Mouse (Mus musculus): ENCODE measurements at regions not wholly inside any gene's neighbourhood (a gene's known extent, or its start where the extent isn't known, plus 50 kb on each side); places are given as distances from the start of the nearest gene placed in this dataset.
"Not testable (repeated sequence)": the region's sequence is repeated elsewhere in the genome, so short reads cannot be mapped to it uniquely, and the experiment has no call there.

DNA sequence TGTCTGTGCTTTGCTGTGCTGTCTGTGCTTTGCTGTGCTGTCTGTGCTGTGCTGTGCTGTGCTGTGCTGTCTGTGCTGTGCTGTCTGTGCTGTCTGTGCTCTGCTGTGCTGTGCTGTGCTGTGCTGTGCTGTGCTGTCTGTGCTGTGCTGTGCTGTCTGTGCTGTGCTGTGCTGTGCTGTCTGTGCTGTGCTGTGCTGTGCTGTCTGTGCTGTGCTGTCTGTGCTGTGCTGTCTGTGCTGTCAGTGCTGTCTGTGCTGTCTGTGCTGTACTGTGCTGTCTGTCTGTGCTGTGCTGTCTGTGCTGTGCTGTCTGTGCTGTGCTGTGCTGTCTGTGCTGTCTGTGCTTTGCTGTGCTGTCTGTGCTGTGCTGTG lies 196.5 kb downstream of the Tcp10c start:
- not testable (repeated sequence) for DNase-seq (ENCODE audit: low read depth, low spot score)

DNA sequence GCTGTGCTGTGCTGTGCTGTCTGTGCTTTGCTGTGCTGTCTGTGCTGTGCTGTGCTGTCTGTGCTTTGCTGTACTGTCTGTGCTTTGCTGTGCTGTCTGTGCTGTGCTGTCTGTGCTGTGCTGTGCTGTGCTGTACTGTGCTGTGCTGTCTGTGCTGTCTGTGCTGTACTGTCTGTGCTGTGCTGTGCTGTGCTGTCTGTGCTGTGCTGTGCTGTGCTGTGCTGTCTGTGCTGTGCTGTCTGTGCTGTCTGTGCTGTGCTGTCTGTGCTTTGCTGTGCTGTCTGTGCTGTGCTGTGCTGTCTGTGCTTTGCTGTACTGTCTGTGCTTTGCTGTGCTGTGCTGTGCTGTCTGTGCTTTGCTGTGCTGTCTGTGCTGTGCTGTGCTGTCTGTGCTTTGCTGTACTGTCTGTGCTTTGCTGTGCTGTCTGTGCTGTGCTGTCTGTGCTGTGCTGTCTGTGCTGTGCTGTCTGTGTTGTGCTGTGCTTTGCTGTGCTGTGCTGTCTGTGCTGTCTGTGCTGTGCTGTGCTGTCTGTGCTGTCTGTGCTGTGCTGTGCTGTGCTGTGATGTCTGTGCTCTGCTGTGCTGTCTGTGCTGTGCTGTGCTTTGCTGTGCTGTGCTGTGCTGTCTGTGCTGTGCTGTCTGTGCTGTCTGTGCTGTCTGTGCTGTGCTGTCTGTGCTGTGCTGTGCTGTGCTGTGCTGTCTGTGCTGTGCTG lies 197.5 kb downstream of the Tcp10c start:
- peak; percentile 57 for DNase-seq (ENCODE audit: low read depth, low spot score)

DNA sequence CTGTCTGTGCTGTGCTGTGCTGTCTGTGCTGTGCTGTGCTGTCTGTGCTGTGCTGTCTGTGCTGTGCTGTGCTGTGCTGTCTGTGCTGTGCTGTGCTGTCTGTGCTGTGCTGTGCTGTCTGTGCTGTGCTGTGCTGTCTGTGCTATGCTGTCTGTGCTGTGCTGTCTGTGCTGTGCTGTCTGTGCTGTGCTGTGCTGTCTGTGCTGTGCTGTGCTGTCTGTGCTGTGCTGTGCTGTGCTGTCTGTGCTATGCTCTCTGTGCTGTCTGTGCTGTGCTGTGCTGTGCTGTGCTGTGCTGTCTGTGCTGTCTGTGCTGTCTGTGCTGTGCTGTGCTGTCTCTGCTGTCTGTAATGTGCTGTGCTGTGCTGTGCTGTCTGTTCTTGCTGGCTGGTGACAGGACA lies 198.5 kb downstream of the Tcp10c start:
- not testable (repeated sequence) for DNase-seq (ENCODE audit: low read depth, low spot score)

DNA sequence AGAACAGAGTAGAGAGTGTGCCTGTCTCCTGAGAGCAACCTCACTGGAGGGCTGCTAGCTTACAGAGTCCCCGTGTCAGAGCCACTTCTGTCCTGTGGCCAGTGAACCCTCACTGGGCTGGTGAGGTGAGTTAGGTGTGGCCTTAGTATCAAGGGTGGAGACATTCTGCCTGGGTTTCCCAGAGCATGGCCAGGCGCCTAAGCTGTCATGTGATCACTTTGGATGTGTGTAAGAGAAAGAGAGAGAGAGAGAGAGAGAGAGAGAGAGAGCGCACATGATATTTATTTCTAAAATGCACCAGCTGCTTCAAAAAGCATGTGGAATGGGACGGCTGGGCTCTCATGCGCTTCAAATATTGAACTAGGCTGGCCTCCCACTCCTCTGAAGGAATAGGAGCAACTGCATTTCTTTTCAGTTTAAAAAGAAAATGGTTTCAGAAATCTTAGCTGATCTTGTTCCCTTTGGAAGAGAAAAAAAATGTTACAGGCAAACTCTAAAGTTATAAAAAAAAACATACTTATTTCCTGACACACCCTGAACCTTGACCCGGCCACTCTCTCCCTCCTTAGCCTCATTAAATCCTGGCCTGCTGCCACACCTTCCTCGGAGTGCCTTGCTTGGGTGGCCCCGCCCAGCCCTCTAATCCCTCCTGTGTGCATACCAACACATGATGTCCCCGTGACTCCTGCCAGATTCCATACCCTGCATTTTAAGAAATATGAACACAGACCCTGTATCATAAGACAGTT lies 201.1 kb downstream of the Tcp10c start:
- DNase-seq (ENCODE audit: low read depth, low spot score) = not testable (repeated sequence)

DNA sequence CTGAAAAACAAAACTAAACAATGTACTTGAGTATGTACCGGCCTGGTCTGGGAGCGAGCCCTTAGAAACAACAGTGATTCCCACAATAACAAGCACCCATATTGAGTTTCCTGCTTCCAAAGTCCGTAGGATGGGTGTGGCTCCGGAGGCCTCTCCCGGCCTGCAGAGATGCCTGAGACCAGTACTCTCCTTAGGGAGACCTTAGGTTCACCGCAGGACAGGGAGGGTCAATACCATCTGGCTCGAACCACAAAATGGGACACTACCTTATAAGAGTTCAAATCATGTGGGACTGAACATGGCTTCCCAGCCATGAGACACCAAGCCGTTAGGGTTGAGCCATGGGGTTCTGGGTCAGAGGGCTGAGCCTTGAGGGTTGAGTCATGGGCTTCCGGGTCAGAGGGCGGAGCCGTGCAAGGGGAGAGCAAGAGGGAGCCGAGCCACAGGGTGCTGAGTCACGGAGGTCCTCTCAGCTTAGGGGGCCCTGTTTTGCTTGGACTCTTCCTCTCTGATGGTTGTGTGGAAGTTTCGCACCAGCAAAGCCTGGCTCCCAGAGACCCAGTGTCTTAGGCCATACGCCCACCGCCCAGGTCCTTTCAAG lies 201.8 kb downstream of the Tcp10c start:
- DNase-seq (ENCODE audit: low read depth, low spot score) = not testable (repeated sequence)

DNA sequence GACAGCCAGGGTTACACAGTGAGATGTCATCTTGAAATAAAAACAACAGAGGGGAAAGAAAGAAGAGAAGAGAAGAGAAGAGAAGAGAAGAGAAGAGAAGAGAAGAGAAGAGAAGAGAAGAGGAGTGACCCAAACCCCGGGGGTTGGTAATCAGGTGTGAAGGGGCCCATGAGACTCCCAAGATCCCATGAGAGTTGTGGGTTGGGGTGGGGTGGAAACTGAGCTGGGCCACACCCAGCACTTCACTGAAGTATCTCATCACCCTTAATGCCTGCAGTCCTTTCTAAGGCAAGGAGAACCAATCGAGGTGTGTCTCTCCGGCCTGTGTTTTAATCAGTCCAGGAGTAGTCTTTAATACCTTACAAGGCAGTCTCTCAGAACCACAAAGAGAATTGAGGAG lies 201.5 kb upstream of the Afdn start:
- DNase-seq (ENCODE audit: low read depth, low spot score) = no peak

DNA sequence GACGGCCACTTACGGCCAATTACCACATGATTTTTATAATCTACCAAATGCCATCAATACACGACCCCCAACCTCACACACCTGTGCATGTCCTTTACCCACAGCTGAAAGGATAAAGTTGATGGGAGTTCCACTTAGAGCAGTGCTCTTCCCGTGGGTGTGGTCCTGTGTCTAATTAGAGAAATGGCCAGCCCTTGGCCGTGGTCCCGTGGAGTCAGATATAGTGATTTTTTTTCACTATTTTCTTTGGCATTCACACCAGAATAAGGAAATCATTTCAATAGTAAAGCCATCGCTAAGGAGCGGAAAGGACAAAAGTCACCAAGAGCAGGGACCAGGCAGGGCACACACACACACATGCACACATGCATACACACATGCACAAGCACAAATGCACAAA lies 199.0 kb upstream of the Afdn start:
- DNase-seq (ENCODE audit: low read depth, low spot score) = no peak

DNA sequence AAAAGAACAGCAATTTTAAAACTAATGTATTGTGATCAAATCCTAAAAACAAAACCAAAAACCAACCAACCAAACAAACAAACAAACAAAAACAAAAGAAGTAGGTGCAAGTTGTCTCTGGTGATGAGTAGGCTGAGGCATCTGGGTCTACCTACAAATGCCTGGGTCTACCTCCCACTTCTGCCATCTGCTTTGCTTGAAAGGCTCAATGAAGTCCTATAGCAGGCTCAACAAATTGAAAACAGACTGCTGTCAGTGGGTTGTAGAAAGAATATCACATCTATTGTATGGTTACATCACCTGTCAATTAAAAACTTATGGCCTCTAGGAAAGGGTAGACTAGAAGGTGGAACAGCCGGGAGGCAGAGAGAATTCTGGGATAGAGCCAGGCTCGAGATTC lies 197.4 kb upstream of the Afdn start:
- DNase-seq (ENCODE audit: low read depth, low spot score) = no peak

DNA sequence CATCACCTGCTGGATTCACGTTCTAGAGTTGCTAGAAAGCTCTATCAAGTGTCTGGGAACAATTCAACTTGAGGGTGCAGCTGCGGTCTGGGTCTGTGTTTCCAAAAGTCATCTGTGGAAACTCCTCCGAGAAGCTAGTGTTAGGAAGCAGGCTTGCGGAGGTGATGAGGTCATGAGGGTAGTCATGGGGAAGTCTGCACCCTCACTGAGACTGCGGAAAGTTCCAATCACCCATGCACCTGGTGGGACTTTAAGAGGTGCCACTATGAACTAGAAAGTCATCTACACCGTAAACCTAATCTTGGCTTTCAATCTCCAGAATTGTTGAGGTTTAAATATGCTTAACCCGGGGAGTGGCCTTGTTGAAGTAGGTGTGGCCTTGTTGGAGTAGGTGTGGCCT lies 195.5 kb upstream of the Afdn start:
- no peak for DNase-seq (ENCODE audit: low read depth, low spot score)

DNA sequence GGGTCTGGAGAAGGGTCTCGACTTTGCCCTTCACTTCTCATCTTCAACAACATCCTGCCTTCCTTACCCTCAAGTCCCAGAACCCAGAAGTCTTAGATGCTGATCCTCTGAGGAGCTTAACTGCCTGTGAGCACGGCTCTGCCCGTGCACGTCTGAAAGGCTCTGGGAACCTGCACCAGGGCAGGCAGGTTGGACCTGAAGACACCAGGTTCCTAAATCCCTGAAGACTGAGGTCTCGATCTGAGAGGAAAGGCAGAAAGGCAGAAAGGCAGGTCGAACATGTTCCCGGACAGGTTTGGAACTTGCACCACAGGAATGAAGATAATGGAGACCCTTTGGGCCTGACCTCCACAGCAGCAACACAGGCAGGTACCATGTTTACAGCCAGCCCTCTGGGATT lies 193.7 kb upstream of the Afdn start:
- no peak for DNase-seq (ENCODE audit: low read depth, low spot score)

DNA sequence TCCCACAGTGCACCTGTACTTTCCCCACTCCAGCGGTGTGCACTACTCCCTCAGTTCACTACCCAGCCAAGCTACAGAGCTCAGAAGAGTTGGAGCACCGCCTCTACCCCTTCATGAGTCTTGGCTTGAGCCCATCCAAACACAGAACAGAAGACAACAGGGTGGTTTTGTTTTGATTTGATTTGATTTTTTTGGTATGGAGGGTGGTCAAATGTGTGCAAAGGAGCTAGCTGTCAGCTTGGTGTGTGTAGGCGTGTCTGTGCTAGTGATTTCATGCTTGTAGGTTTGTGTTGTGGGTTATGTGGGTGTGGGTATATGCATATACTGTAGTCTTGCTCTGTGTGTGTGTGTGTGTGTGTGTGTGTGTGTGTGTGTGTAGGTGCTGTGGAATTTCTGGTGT lies 193.2 kb upstream of the Afdn start:
- no peak for DNase-seq (ENCODE audit: low read depth, low spot score)

DNA sequence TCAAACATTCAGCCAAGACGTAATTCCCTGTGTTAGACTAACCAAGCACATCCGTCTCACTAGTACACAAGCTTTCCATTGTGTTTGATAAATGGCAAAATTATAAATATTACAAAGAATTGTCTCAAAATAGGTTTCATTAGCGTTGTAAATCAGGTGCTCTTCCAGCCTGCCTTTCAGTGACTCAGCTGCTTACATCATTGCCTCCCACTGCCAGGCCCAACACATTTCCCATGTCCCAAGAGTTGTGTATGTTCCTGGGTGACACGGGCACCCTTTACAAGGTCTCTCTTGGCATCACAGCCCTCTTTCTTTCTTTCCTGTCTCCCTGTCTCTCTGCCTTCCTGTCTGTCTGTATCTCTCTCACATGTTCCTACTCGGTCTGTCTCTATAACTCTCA lies 189.5 kb upstream of the Afdn start:
- DNase-seq (ENCODE audit: low read depth, low spot score) = no peak

DNA sequence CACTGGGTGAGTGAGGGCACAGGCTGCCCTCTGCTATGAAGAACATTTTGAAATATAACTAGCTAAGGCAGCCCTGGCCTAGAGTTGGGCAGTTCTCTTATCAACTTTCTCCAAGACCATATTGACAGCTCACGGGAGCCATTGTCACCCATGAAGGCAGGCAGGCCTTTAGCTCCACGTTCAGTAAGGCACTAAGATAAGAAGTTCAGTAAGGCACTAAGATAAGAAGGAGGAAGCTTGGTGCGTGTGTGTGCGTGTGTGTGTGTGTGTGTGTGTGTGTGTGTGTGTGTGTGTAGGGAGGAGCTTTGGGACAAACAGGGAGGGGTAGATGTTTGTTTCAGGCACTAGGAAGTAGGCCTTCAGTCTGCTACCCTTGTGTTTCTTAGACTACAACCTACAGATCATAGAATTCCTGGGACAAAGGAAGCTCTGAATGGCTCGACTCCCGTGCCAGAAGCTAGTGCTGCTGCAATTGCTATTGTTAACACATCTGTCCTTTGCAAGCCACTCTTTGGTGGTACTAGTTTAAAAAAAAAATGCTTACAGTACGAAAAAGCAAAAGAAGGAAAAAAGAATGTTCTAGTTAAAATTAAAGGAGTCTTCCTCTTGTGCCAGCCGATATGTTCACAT lies 188.0 kb upstream of the Afdn start:
- DNase-seq (ENCODE audit: low read depth, low spot score) = no peak

DNA sequence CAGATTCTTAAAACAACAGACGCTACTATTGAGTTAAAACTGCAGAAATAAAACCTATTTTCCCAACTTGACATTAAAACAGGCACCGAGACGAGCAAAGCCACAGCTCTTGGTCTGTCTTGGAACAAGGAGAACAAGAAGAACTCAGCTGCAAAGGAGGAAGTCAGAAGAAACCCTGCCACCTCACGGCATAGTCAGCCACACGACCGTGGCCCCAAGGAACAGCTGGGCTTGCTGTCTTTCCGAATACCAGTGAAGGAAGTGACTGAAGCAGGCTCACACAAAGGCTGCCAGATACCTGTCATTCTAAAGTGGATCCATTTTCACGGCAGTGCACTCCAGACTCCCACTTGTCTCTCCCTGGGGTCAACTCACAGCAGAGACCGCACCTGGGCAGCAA lies 187.3 kb upstream of the Afdn start:
- DNase-seq (ENCODE audit: low read depth, low spot score) = no peak

DNA sequence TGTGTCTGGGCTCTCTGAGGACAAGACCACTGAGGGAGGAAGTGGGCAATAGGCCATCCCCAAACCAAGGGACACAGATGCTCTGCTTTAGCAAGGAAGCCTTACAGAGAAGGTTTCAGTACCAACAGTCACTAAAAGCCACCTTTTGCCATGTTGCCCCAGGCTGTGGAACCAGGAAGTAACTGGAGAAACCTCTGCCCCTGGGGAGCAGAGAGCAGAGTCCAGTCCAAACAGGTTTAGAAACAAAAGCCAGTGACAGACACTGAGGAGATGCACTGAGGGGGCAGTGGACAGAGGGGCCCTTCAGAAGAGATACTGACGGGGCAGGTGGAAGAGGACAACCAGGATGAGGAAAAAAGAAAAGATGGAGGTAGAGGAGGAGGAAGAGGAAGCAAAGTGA lies 186.2 kb upstream of the Afdn start:
- no peak for DNase-seq (ENCODE audit: low read depth, low spot score)

DNA sequence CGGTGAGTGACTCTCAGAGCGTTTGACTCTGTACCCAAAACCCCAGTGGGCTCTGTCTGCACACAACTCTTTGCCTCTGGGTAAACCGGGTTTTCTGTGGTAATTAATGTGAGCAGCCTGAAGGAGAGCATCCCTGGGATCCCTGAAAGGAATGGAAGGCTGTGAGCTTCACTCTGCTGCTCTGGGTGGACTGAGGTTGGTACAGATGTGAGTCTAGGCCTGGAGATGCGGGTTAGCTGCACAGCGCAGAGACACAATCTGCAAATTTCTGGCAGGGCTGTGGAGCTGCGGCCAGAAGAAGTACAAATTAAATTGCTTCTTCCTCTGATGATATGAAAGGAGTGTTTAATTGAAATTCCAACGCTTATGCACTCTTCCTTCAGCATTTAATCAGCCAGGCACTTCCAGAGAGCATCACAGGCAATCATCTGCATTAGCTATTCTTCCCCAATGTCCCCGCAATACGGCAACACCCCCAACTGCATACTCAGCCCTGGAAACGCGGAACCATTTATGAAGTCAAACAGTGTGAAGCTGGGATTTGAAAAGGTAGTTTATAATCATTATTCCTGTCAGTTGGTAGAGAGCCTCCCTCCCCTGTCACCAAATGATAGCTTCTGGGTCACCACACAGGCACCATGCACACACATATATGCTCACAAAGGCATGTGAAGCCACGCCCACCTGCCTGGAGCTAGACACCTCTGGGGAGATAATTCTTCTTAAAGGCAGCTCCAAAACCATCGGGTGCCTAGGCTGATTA lies 185.5 kb upstream of the Afdn start:
- no peak for DNase-seq (ENCODE audit: low read depth, low spot score)

DNA sequence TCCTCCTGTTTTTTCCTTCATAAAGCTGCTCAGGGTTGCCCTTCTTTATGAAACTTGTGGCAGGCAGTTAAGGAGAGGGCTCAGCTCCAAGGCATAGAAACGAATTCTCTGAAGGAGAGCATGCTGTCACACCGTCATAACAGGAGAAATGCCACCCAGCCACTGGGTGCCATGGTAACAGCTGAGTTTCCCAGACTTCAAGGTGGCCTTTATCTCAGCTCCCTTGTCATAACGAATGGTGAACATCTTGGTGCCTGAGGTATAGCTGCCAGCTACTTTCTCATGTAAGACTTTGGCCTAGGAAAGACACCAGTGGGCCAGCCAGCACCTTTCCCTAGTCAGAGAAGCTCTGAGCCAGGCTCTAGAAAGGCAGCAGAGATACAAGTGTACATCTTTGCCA lies 182.5 kb upstream of the Afdn start:
- no peak for DNase-seq (ENCODE audit: low read depth, low spot score)

DNA sequence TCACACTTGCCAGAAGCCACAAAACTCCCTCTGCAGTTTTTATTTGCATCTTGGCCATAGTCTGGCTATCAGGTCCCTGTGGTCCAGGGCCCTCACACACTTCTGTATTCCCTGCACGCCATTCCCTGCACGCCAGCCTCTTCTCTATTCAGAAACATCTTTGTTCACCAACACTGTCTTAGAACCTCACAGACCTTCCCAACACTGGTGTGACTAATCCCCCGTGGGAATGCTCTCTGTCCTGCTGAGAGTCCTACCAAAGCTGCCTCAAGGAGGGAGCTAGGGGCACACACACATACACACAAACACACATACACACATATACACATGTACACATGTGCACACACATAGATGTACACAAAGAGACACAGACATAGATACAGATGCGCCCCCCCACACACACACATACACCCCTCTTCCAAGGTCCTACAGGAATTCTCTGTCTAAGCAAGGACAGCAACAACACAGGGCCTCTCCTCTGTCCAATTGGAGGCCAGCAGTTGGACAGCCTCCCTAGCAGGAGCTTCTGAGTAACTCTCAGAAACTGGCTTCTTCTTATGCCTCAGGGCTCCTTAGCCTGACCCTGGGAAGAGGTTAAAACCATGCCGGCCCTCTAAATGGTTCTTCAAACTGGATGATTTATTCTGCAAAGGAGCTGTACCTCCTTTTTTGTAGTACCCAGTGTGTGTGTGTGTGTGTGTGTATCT lies 179.0 kb upstream of the Afdn start:
- no peak for DNase-seq (ENCODE audit: low read depth, low spot score)

DNA sequence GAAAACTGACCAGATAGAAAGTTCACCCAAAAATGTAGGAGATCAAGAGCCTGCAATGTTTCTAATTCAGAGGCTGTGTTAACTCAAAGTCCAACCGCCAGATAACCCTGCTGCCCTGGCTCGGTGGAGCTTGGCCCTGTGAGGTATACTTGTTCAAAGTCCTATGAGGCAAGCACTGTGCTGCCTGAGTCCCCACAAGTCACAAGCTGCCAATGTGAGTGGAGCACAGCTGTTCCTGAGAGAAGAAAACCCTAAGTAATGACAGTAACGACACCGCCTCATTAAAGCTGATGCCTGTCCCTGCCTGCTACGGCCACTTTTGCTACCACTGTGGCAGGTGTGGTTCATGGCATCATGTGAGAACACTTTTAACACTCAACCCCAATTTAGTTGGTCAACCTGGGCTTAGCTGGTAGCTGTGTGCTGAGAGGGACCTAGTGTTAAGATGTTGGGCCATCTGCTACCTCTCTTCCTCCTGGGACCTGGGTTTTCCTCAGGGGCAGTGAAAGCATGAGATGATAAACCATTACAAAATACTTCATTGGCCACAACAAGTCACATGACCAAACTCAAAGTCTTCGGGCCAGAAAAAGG lies 178.2 kb upstream of the Afdn start:
- no peak for DNase-seq (ENCODE audit: low read depth, low spot score)

DNA sequence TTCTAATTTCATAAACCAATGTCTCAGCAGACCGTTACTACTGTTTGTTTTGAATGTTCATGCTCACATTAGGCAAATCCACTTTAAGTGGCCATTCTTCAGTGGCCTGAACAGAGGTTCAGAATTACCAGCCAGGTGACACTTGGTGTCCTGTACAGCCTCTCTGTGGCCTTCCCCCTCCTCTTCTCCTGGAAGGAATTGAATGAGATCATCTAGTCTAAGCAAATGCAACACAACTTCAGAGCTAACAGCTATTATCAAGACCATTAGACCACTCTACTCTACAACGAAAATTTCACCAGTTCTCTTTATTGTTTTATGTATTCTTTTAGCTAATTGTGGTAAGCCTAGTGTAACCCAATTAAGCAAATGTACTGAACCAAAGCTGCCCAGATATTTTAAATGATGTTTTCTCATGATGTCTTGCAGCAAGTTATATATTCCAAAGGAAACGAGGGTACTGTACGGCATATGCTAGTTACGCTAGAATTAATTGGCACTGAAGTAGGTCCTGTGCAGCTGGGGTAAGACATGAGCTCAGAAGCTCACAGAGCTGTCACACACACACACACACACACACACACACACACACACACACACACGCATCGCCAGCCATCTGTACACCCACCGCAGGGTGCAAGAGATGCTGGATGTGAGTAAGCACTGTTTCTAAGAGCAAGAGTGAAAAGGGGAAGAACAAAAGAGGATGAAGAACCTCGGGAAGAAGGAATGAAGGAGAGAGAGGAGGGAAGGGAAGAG lies 176.7 kb upstream of the Afdn start:
- no peak for DNase-seq (ENCODE audit: low read depth, low spot score)

Measured in forelimb bud, embryonic 11.5 days (tissue).